Mouse (Mus musculus) heart, adult 2 months (tissue): ENCODE results near the gene Ccr1l1. TPM values are rescaled to one million over a fixed set of nuclear protein-coding genes. Genes with fewer than 3 reads are reported as not detected.

ENCODE experiments used
- DNase-seq, 2 experiments: peaks; one replicate each; pipeline ENCODE4 v3.0.0; 2021
- H3K27ac ChIP-seq: fragments of 200-600 bp; 2 replicates; pipeline ENCODE4 v1.8.1; 2022
- H3K27me3 ChIP-seq: fragments of 200-500 bp; 2 replicates; pipeline ENCODE4 v1.6.1; 2012; ENCODE audit warnings: mild to moderate bottlenecking, low read length, inconsistent platforms, mixed read lengths; ENCODE audit not compliant: control insufficient read depth, insufficient read depth
- H3K36me3 ChIP-seq: fragments of 200-500 bp; 2 replicates; pipeline ENCODE4 v1.6.1; 2012; ENCODE audit warnings: low read length, inconsistent platforms; ENCODE audit not compliant: control insufficient read depth, insufficient read depth
- H3K4me1 ChIP-seq: fragments of 200-500 bp; 2 replicates; pipeline ENCODE4 v1.6.1; 2011; ENCODE audit warnings: low read length; ENCODE audit not compliant: control insufficient read depth, insufficient read depth
- H3K4me3 ChIP-seq: fragments of 200-600 bp; 2 replicates; pipeline ENCODE4 v1.8.1; 2022
- H3K79me2 ChIP-seq: fragments of 200-500 bp; replicated peaks from 2 replicates; pipeline ENCODE4 v1.6.1; 2012; ENCODE audit warnings: mild to moderate bottlenecking, inconsistent platforms, low read length, moderate library complexity, mixed read lengths; ENCODE audit not compliant: control insufficient read depth, insufficient read depth
- H3K9ac ChIP-seq: fragments of 200-500 bp; 2 replicates; pipeline ENCODE4 v1.6.1; 2012; ENCODE audit warnings: low read depth, mild to moderate bottlenecking, control low read depth, inconsistent platforms, low read length, mixed read lengths
- CTCF ChIP-seq: fragments of 200-600 bp; IDR thresholded peaks from 2 replicates; pipeline ENCODE4 v1.8.1; 2022; ENCODE audit warnings: antibody characterized with exemption, mild to moderate bottlenecking, moderate library complexity
- EP300 ChIP-seq: fragments of 200-500 bp; IDR thresholded peaks from 2 replicates; pipeline ENCODE4 v1.6.1; 2011; ENCODE audit warnings: low read depth, low read length, control low read depth; ENCODE audit not compliant: insufficient read depth
- POLR2A ChIP-seq: fragments of 200-500 bp; IDR thresholded peaks from 2 replicates; pipeline ENCODE4 v1.6.1; 2011; ENCODE audit warnings: mild to moderate bottlenecking, low read depth, low read length, control low read depth; ENCODE audit not compliant: insufficient read depth
- WGBS: fragments of 180-500 bp; shearing (Covaris S2); methylation state at CpG from one replicate; pipeline ENCODE4 v1.1.7; 2018; 5-methylcytosine and 5-hydroxymethylcytosine counted together
- intact Hi-C: fragments of 180-260 bp; cut with DNase I; formaldehyde crosslinking; loops from one replicate; pipeline ENCODE4 v1.15.1; 2025
- polyA plus RNA-seq: library from polyadenylated mRNA; depleted of rRNA; stranded (reverse); fragments of >200 nt; gene quantifications from 2 replicates; pipeline ENCODE4 v1.2.3, GENCODE M21; 2012
- total RNA-seq, 2 experiments: library from RNA; stranded (reverse); gene quantifications; 2 replicates each; pipeline ENCODE4 v1.2.3; 2021

Ccr1l1 gene
- total and polyA plus RNA-seq, 3 experiments = not detected

DNA sequence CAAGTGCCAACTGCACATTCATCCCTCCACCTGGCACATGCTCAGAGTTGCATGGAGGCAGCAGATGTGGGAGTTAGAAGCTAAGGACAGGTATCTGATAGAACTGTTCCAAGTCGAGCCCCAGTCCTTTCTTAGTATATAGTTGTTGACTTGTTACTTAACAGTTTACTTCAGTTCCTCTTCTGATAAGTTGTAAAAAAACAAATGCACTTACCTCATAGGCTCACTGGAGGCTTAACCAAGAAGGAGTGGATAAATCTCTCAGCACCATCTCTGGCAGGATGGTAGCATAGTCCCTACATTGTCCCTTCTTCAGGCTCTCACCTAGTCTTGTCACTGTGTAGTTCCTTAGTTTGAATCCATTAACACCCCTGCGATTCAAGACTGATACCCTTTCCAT, 34.5 kb upstream of the Ccr1l1 start:
- H3K27ac ChIP-seq = no peak overlapping the region
- no peak for DNase-seq
- no peaks in the 10 kb centered on the region for H3K36me3 ChIP-seq

DNA sequence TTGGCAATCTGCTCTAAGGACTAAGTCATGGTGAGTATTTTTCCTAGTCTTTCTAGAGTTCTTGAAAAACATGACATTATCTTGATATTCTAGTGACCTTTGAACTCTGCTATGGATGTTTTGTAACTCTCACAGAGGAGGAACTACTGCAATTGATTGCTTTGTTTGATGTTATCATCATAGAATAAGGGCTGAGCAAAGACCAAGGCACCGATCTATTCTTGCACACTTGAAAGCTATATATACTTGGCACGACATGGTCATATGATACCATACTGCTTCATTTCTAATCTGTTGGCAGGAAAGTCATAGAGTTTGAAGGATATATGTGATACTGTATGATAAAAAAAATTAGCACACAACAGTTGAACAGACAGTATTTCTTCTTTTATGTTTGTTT, 21.6 kb upstream of the Ccr1l1 start:
- intact Hi-C loops = no loop called here
- 67% methylated on average over 2 of the region's 2 CpGs for whole genome bisulfite sequencing
- Histone ChIP-seq H3K27ac (no peak overlapping the region), H3K4me3 (no peak overlapping the region), H3K36me3 (no peaks in the 10 kb centered on the region), H3K27me3 (no peaks in the 10 kb centered on the region), H3K9ac (no peak overlapping the region), H3K79me2 (no peaks in the 10 kb centered on the region), H3K4me1 (no peaks in the 10 kb centered on the region)
- TF ChIP-seq POLR2A = no peak
- no peak for TF ChIP-seq CTCF
- TF ChIP-seq EP300 = no peak
- no peak for DNase-seq

More for the DNA sequence above, 34.5 kb upstream of the Ccr1l1 start:
- Histone ChIP-seq H3K27me3 (no peaks in the 10 kb centered on the region), H3K4me3 (no peak overlapping the region), H3K4me1 (no peaks in the 10 kb centered on the region), H3K9ac (no peak overlapping the region), H3K79me2 (no peaks in the 10 kb centered on the region)
- intact Hi-C loops = no loop called here
- TF ChIP-seq CTCF (no peak), EP300 (no peak), POLR2A (no peak)
- 50% methylated on average over 2 of the region's 2 CpGs for WGBS

DNA sequence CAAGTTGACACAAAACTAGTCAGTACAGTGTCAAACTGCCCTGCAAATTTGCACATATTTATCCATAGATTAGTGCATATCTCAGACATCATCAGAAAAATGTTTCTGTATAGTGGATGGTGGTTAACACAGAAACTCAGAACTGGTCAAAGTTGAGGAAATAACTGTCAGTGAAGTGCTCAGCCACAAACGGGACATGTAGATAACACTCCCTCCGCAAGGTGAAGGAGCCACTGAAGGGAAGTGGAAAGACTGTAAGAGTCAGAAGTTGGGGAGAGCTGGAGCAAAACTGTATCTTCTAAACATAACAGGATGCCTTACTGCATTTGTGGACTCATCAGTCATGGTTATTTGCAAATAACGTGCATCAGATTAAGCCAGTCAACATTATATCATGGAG, 19.5 kb upstream of the Ccr1l1 start:
- H3K27ac ChIP-seq = no peak overlapping the region
- no peaks in the 10 kb centered on the region for H3K79me2 ChIP-seq
- H3K4me1 ChIP-seq = no peaks in the 10 kb centered on the region
- intact Hi-C loops = no loop called here
- no peak overlapping the region for H3K9ac ChIP-seq
- 38% methylated on average over 3 of the region's 3 CpGs for WGBS
- H3K27me3 ChIP-seq = no peaks in the 10 kb centered on the region
- TF ChIP-seq EP300 (no peak), CTCF (no peak), POLR2A (no peak)
- no peaks in the 10 kb centered on the region for H3K36me3 ChIP-seq
- DNase-seq = no peak
- H3K4me3 ChIP-seq = no peak overlapping the region

DNA sequence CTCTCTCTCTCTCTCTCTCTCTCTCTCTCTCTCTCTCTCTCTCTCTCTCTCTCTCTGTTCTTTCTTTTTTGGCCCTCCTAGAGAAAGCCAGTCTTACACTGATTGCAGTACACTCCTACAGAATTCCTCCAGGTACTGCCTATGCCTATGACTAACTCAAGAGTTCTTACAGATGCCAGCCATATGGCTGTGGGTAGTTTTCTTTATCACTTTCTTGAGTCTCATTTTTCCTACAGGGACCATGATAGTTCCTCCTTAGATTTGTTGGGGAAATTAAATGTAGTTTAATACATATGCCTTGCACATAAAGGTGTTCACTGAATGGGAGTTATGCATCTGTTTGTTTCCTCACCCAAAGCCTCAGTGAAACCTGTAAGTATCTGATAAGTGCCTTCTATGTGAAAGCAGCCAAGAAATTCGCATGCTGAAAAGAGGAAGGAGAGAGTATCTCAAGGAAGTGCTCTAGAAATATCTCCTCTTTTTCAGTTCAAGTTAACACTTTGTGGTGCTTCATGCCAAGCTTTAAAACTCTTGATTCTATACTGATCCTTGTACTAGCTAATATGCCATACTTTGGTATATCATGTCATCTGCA, 13.2 kb upstream of the Ccr1l1 start:
- 20% methylated on average over 1 of the region's 1 CpGs for WGBS
- TF ChIP-seq POLR2A (no peak), EP300 (no peak), CTCF (no peak)

DNA sequence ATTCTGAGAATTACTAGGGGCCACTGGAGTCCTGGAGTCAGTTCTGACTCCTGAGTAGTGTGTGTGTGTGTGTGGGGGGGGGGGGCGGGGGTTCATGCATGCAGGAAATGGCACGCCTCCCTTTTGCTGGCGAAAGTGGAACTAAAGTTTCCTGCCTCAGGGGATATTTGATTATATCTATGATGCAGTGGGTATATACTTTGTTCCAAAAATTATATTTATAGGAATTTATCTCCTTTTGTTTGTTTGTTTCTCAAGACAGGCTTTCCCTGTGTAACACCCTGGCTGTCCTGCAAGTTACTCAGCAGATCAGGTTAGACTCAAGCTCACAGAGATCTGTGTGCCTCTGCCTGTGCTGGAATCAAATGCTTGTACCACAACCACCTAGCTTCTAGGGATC, 11.5 kb upstream of the Ccr1l1 start:
- no peak for DNase-seq
- Histone ChIP-seq H3K9ac (no peak overlapping the region), H3K79me2 (no peaks in the 10 kb centered on the region), H3K4me3 (no peak overlapping the region), H3K36me3 (no peaks in the 10 kb centered on the region), H3K27me3 (no peaks in the 10 kb centered on the region), H3K4me1 (peaks cover 1% of the 10 kb centered on the region), H3K27ac (no peak overlapping the region)
- TF ChIP-seq POLR2A = no peak
- TF ChIP-seq EP300 = no peak
- no peak for TF ChIP-seq CTCF
- WGBS = 29% methylated on average over 3 of the region's 3 CpGs
- intact Hi-C loops = no loop called here

More for the DNA sequence above, 13.2 kb upstream of the Ccr1l1 start:
- Histone ChIP-seq H3K4me1 (peaks cover 1% of the 10 kb centered on the region), H3K27ac (no peak overlapping the region), H3K36me3 (no peaks in the 10 kb centered on the region), H3K27me3 (no peaks in the 10 kb centered on the region), H3K4me3 (no peak overlapping the region), H3K79me2 (no peaks in the 10 kb centered on the region), H3K9ac (no peak overlapping the region)
- intact Hi-C loops = no loop called here
- DNase-seq = no peak

DNA sequence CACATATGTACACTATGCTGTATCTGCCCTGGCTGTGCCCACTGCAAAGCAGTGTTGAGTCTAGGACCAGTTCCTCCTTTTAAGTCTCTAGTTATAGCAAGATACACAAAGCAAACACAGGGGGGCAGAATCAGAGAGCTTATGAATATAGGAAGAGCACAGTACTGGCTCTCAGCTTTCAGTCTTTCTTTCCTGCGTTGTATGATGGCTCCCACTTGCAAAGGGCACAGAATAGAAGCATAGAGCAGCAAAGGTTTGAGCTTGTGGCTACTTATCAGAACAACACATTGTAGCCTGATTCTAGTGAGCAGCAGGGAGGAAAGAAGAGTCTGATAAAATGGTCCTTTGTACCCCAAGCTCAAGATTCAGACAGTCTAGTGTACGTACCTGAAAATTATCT, 8.0 kb upstream of the Ccr1l1 start:
- DNase-seq = peak in 1 of 2 experiments; percentile 19
- Histone ChIP-seq H3K9ac (no peak overlapping the region), H3K27me3 (no peaks in the 10 kb centered on the region), H3K27ac (no peak overlapping the region), H3K4me1 (peaks cover 1% of the 10 kb centered on the region), H3K36me3 (no peaks in the 10 kb centered on the region), H3K79me2 (no peaks in the 10 kb centered on the region), H3K4me3 (no peak overlapping the region)
- intact Hi-C loops = no loop called here
- TF ChIP-seq CTCF (peak; percentile 25), EP300 (no peak)
- WGBS = 66% methylated on average over 2 of the region's 2 CpGs
